Mouse (Mus musculus): ENCODE results near the gene Olfr1104. TPM values are rescaled to one million over a fixed set of nuclear protein-coding genes. Genes with fewer than 3 reads are reported as not detected.

The Olfr1104 gene
- not detected for total RNA-seq (2021)
- long read RNA-seq, experiment 1, result 0 reads
- long read RNA-seq, experiment 2, result 0 reads

GRCm38 (mm10) chr2:87026980-87027379, at the start of gene Olfr1104:
Gene Olfr1104 (minus strand): TSS chr2:87027080.
- no peak for DNase-seq

DNA sequence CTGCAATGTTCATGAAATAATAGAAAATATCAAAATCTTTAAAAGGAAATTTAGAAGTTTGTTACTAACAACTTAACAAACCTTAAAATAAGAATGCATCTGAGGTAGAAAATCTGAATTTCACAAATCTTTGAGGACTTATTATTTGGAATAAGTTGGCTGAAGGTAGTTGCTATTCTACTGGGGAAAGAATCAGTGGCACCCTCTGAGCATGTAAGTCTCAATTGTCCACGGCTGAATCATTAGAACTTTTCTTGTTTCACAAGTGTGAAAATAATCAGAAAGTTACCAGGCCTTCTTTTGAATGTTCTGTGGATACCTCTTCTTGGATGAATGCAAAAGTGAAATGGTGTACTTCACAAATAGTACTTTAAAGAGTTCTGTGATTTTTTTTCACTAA, 48.8 kb upstream of the Olfr1104 start, which contains the start of gene Olfr1107:
Gene Olfr1107 (minus strand): TSS at position 101 of the 400 bp plus-strand sequence.
- DNase-seq, result no peak

DNA sequence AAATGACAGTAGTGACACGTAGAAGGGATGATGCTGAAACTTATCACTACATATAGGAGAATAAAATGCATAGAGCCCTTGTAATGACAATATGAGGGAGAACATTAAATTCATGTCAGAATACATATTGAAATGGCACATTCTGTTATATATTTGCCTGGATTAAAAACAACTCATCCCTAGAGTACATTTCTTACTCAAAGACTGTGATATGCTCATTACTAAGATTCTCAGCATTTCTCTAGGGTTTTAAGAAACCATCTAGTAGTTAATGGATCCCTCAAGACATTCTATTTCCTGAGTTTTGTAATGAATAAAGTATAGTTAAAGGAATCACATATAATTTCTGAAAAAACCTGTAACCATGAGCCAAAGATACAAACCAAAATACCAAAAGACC, 25.3 kb upstream of the Olfr1104 start, which contains the start of gene Olfr1106:
Gene Olfr1106 (minus strand): TSS at position 101 of the 400 bp plus-strand sequence.
- DNase-seq, result no peak

DNA sequence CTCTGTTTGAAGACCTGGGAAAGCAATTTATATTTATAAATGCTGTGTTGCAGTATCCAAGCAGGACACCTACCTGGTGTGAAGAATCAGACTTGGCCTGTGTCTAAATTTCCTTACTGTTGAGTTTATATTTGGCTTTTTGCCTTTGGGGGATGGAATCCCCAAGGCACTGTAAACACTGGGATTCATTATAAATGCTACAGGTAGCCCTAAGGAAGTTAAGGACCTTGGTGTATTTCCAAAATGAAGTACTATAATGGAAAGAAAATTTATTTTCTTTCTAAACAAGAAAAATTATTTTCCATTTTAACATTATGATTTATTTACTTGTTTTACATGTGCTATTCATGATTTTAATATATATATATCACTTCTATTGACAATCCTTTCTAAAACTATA, 9.6 kb upstream of the Olfr1104 start, which contains the start of gene Olfr1105:
Gene Olfr1105 (minus strand): TSS at position 101 of the 400 bp plus-strand sequence.
- DNase-seq, result no peak

DNA sequence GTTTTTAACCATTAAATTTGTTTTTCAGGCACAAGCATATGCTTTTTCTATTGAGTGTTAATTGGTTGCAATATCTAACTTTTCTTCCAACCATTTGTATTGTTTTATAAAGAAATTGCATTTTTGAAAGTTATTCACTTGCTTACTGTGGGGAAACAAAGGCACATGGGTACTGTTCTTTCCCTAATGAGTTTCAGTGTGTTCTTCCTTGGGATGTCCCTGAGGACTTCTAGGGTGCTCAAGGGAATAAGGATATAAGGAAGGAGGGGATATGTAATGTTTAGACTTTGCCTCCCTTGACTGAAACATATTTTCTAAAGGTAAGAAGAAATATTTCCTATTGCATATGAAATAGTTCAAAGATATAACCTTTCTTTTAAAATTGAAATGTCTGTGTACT, 28.8 kb downstream of the Olfr1104 start, which contains the start of gene Olfr1102:
Gene Olfr1102 (plus strand): TSS at position 301 of the 400 bp plus-strand sequence.
- DNase-seq, result no peak

DNA sequence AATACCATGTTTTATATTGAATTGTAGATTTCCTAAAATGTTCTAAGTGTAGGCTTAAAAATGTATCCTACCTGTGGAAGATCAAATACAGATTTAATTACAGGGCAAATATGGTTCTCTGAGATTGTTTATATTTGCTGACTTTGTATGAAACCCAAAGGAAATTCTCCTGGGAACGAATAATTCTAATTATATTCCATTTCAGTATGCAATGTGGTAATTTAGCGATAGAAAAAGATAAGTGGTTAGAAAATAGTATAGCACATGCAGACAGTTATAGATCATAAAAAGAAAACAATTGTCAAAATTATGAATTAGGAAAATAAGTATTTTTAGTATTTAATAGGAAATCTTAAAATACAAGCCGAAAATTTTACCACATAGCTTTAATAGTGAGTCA, 35.8 kb downstream of the Olfr1104 start, which contains the start of gene Olfr1101:
Gene Olfr1101 (minus strand): TSS at position 101 of the 400 bp plus-strand sequence.
- no peak for DNase-seq

- no peak for DNase-seq
These were observed 47.0 kb downstream of the Olfr1104 start, which contains the start of gene Olfr1100 for GRCm38 (mm10) chr2:86979854-86980253. Gene Olfr1100 (minus strand): TSS chr2:86979954.

Other genes starting within 250 kb of the Olfr1104 start
- not detected for gene Olfr1093, start 244.6 kb downstream of the Olfr1104 start, total RNA-seq (2021)
- not detected for gene Olfr141, start 217.1 kb downstream of the Olfr1104 start, total RNA-seq (2021)
- not detected for gene Olfr1094, start 202.4 kb downstream of the Olfr1104 start, total RNA-seq (2021)
- gene Olfr1095, start 175.4 kb downstream of the Olfr1104 start, total RNA-seq (2021), result not detected
- not detected for gene Gm13723, start 152.3 kb downstream of the Olfr1104 start, total RNA-seq (2021)
- gene Olfr1097, start 134.9 kb downstream of the Olfr1104 start, total RNA-seq (2021), result not detected
- gene Olfr1098, start 102.5 kb downstream of the Olfr1104 start, total RNA-seq (2021), result not detected
- gene Olfr1099, start 66.4 kb downstream of the Olfr1104 start, total RNA-seq (2021), result not detected
- not detected for gene Olfr1100, start 47.1 kb downstream of the Olfr1104 start, total RNA-seq (2021)
- gene Olfr1101, start 35.9 kb downstream of the Olfr1104 start, total RNA-seq (2021), result not detected
- gene Olfr1102, start 28.7 kb downstream of the Olfr1104 start, total RNA-seq (2021), result not detected
- not detected for gene Olfr1105, start 9.5 kb upstream of the Olfr1104 start, total RNA-seq (2021)
- not detected for gene Olfr1106, start 25.2 kb upstream of the Olfr1104 start, total RNA-seq (2021)
- gene Olfr1107, start 48.7 kb upstream of the Olfr1104 start, total RNA-seq (2021), result not detected
- gene Olfr1109, start 68.9 kb upstream of the Olfr1104 start, total RNA-seq (2021), result not detected
- not detected for gene Olfr259, start 87.5 kb upstream of the Olfr1104 start, total RNA-seq (2021)
- not detected for gene Olfr1110, start 113.2 kb upstream of the Olfr1104 start, total RNA-seq (2021)
- not detected for gene Olfr1111, start 125.5 kb upstream of the Olfr1104 start, total RNA-seq (2021)
- not detected for gene Olfr1112, start 160.7 kb upstream of the Olfr1104 start, total RNA-seq (2021)
- gene Olfr1113, start 181.9 kb upstream of the Olfr1104 start, total RNA-seq (2021), result not detected
- not detected for gene Olfr1115, start 220.9 kb upstream of the Olfr1104 start, total RNA-seq (2021)
- not detected for gene Olfr1116, start 240.5 kb upstream of the Olfr1104 start, total RNA-seq (2021)

Data from heart, adult 18-20 months (tissue).